Mouse (Mus musculus): ENCODE results near the gene Pparg.

The Pparg gene

GRCm38 (mm10) chr6:115504915-115505314 lies 144.2 kb downstream of the Pparg start:
- no peak for DNase-seq (ENCODE audit: low read depth, low spot score)

- DNase-seq (ENCODE audit: low read depth, low spot score) = no peak
These were observed 145.7 kb downstream of the Pparg start for GRCm38 (mm10) chr6:115506425-115506824.

GRCm38 (mm10) chr6:115511447-115511846 lies 150.7 kb downstream of the Pparg start:
- no peak for DNase-seq (ENCODE audit: low read depth, low spot score)

DNA sequence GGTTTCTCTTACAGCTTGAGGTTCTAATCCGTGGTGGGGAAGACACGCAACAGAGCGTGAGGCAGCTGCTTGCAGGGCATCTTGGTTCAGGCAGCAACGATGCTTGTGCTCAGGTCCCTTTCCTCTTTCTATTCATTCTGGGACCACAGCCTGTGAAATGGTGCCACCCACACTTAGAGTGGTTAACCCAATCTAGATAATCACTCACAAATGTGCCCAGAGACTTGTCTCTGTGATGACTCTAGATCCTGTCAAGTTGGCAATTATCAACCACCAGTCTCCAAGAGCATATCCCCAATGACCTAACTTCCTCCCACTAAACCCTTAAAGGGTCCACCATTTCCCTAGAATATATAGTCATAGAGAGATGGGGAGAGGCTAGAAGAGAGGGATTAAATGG lies 152.5 kb downstream of the Pparg start:
- no peak for DNase-seq (ENCODE audit: low read depth, low spot score)

DNA sequence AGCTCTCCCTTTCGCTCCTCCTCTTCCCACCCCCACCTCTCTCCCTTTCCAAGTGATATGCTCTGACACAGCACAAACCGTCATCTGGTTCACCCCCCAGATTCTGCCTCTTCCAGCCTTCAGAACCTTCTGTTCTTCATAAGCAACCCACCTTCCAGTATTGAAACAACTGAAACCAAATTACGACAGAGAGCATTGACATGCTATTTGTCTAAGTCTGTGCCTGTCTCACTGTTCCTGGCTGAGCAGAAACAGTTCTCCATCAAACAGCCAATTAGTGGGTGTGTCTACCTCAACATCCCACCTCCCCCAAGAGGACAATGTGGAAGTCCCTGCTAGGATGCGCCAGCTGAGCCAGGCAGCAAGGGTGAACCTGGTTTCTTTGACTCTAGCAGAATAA lies 157.2 kb downstream of the Pparg start:
- no peak for DNase-seq (ENCODE audit: low read depth, low spot score)

- DNase-seq (ENCODE audit: low read depth, low spot score) = no peak
These were observed 157.6 kb downstream of the Pparg start for GRCm38 (mm10) chr6:115518352-115518751.

DNA sequence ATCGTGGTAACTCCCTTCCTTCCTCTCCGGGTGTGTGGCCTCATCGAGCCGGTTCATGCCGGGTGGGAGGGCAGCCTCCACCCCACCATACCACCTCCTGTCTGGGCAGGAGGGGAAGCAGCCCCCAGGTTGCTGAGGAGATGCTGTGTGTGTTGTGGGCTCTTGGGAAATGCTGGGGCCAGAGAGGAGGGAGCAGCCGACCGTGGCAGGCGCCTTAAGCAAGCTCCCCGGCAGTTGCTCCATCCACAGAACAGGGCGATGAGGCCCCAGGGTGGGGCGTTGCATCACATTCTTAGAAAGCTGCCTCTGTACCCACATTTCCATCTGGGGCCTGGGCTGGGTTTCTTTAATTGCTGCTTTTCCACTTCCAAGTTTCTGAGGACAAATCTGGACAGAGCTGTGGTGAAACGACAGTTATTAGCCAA lies 158.5 kb downstream of the Pparg start:
- no peak for DNase-seq (ENCODE audit: low read depth, low spot score)

DNA sequence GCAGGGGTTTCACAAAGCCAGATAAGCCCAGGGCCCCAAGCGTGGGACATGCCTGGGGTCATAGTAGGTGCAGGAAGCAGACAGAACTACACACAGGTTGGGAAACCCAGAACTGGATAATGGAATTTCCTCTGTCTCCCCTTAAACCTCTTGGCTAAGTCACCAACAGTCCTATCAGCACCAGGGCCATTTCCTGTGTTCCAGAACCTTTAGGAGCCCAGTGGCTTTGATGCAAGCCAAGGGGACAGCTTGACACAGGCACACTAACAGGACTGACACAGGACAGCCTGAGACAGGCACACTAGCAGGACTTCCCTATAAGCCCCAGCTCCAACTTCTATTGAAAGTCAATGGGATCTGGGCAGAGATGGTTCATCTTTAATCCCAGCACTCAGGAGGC lies 161.2 kb downstream of the Pparg start:
- no peak for DNase-seq (ENCODE audit: low read depth, low spot score)

DNA sequence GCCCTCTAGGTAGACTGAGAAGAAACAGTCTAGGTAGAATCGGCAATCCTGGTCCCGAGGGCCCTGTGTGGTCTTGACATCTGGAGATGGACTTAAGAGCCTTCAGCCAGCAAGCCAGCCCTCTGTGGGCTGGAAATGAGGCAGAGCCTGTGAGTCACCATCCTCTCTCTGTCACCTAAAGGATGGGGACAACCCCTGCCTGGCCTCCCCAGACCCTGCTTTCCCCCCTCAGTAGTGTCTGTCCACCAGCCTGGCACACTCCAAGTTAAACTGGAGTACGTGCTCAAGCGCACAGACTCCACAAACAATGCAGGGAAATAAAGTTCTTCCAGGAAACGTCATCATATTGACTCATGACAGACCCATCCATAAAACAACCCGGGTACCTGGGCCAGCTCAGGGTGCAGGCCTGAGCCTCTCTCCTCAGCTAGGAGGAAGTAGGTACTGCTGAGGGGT lies 162.0 kb downstream of the Pparg start:
- DNase-seq (ENCODE audit: low read depth, low spot score) = no peak

DNA sequence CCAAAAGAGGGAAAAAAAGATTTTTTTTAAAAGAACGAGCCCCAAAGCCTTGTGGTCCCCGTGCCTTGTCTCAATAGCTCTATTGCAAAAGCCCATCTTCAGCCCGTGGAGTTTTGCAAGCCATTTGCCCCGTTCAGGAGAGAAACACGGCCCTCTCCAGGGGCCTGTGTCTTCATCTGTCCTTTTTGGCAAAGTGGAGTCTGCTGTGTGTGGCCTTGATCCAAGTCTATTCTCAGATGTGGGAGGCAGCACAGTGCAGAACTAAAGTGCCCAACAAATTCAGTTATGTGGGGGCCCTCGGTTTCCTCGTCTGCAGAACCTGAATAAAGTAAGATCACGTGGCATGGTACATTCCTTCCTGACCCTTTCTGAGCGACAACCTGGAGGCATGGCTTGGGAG lies 162.4 kb downstream of the Pparg start:
- DNase-seq (ENCODE audit: low read depth, low spot score) = no peak

- no peak for DNase-seq (ENCODE audit: low read depth, low spot score)
These were observed 163.8 kb downstream of the Pparg start for GRCm38 (mm10) chr6:115524449-115524990.

DNA sequence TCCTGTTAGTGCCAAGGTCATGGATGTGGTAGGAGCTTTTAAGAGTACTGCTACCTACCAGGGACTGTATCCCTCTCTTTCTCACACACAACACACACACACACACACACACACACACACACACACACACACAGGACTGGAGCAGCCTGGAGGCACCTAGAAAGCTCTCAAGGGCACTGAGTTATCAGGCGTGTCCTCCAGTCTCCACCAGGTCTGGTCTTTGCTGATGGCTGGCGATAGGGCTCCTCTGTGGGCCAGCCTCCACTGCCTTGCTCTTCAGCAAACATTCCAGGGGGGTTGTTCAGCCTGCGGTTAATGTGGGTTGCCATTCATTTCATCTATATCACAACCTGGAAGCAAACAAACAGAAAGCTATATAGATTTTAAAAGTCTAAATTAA lies 166.7 kb downstream of the Pparg start:
- no peak for DNase-seq (ENCODE audit: low read depth, low spot score)

DNA sequence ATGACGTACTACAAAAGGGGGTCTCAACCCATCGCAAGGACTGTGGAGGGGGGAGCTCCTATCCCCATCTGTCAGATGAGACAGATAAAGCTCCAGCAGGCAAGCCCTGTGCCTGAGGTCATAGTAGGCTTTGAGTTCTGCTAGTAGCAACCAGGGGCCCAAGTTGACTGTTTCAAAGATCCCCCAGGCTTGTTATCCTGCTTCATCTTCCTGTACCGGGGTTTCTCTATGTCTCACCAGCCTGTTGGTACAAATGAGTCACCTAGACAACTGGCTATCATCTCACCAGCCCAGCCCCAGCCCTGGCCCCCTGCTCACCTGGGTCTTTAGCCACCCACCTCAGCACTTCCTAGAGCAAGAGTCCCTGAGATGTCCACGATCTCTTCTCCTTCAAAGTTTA lies 167.6 kb downstream of the Pparg start:
- no peak for DNase-seq (ENCODE audit: low read depth, low spot score)

DNA sequence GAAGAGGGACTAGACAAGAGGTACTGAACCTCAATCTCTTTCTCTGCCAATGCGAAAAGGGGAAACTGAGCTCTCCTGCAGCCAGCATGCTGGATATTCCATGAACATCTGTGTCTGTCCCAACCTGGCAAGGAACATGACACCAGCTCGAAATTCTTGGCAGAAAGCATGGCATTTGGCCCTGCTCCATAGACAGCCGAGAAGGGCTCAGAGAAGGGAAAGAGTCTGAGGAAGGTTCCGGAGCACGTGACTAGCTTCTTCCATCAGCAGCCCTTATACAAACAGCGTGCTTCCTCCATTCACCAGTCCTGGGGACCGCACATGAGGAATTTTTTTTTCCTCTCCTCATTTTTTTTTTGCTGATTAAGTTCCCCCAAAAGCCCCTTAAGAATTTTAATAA lies 173.9 kb downstream of the Pparg start:
- no peak for DNase-seq (ENCODE audit: low read depth, low spot score)

DNA sequence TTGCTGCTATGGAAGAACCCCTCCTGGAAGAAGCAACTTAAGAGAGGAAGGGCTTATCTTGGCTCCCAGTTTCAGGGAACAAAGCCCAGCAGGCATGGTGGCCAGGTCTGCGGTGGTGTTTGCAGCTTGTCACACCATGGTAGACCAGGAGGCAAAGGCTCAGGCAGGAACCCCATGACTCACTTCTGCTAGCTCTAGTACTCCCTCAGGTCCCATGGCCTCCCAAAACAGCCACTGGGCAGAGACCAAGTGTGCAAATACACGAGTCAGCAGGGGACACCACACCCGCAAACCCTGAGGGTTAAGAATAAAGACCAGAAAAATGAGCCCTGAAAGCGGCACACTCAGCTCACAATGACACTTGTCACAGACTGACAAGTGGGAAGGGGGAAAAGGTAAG lies 175.4 kb downstream of the Pparg start:
- no peak for DNase-seq (ENCODE audit: low read depth, low spot score)

GRCm38 (mm10) chr6:115538645-115539429 lies 178.1 kb downstream of the Pparg start:
- peak; percentile 93 for DNase-seq (ENCODE audit: low read depth, low spot score)
